11 mouse cellular contexts compared by ENCODE assay signal in genomic region chr3:101395341-101395740, GRCm38 (mm10). TPM values are rescaled to one million over a fixed set of nuclear protein-coding genes. Genes with fewer than 3 reads are reported as not detected.
DNase-seq lines count a peak whose midpoint lies in the region; ATAC-seq and TF ChIP-seq lines count a peak whose summit lies in the region.
"Had no signal": no experiment of that assay in that cellular context is flagged by ENCODE, and none has a peak within 500 bp of the region (broad histone marks: within the 10 kb centered on the region; RNA-seq: fewer than 3 reads in every experiment).

No protein-coding gene starts in this region.

- TF ChIP-seq EP300 in heart, postnatal 0 days (IDR thresholded peaks at IDR 0.05; ENCODE audit: low read depth): no peak

- intact Hi-C loops in heart, postnatal 14 days (cut with DNase I): no loop called here

- peaks cover 54% of the 10 kb centered on the region for H3K4me1 ChIP-seq in heart, postnatal 0 days (ENCODE audit: control insufficient read depth, insufficient read depth)
- H3K4me1 ChIP-seq in embryonic facial prominence, embryonic 12.5 days: peaks cover 94% of the 10 kb centered on the region
- peaks cover 96% of the 10 kb centered on the region for H3K4me1 ChIP-seq in limb, embryonic 14.5 days (ENCODE audit: control insufficient read depth, insufficient read depth, low read length)
- H3K4me1 ChIP-seq: megakaryocyte, embryonic 14.5 days had no signal

- no peaks in the 10 kb centered on the region for H3K36me3 ChIP-seq in heart, postnatal 0 days (replicated peaks; ENCODE audit: control insufficient read depth, insufficient read depth, low read length)
- H3K36me3 ChIP-seq in embryonic facial prominence, embryonic 12.5 days: no peaks in the 10 kb centered on the region
- no peaks in the 10 kb centered on the region for H3K36me3 ChIP-seq in limb, embryonic 14.5 days (ENCODE audit: control insufficient read depth, insufficient read depth, low read length)
- H3K36me3 ChIP-seq: forebrain, embryonic 15.5 days had no signal

- TF ChIP-seq CTCF in heart, postnatal 0 days (IDR thresholded peaks at IDR 0.05; ENCODE audit: low read depth): no peak

- H3K27me3 ChIP-seq in heart, postnatal 0 days (ENCODE audit: control insufficient read depth, insufficient read depth, low read length): no peaks in the 10 kb centered on the region
- no peaks in the 10 kb centered on the region for H3K27me3 ChIP-seq in embryonic facial prominence, embryonic 12.5 days
- H3K27me3 ChIP-seq in limb, embryonic 14.5 days (ENCODE audit: control insufficient read depth, insufficient read depth, low read length): no peaks in the 10 kb centered on the region
- H3K27me3 ChIP-seq: forebrain, embryonic 15.5 days had no signal

- peak; percentile 14; the same call in 1 of the 2 replicates for ATAC-seq in heart, postnatal 0 days (ENCODE audit: insufficient read depth, low read depth)
- peak; percentile 45; the same call in 1 of the 2 replicates for ATAC-seq in embryonic facial prominence, embryonic 12.5 days (ENCODE audit: insufficient number of reproducible peaks, insufficient read depth, low FRiP score, low TSS enrichment)
- ATAC-seq in limb, embryonic 14.5 days (ENCODE audit: low FRiP score, low read depth): peak; percentile 46; the same call in 1 of the 2 replicates
- ATAC-seq: forebrain, embryonic 15.5 days had no signal

- H3K9me3 ChIP-seq in heart, postnatal 0 days (replicated peaks; ENCODE audit: control insufficient read depth, low read length): no peaks in the 10 kb centered on the region
- H3K9me3 ChIP-seq in embryonic facial prominence, embryonic 12.5 days: no peaks in the 10 kb centered on the region
- no peaks in the 10 kb centered on the region for H3K9me3 ChIP-seq in limb, embryonic 14.5 days (ENCODE audit: control insufficient read depth, low read length)
- H3K9me3 ChIP-seq: forebrain, embryonic 15.5 days; megakaryocyte, embryonic 14.5 days had no signal

- peak overlapping the region; percentile 40; the same call in 1 of the 2 replicates for H3K27ac ChIP-seq in heart, postnatal 0 days (ENCODE audit: low read depth)
- peak overlapping the region; percentile 98 for H3K27ac ChIP-seq in embryonic facial prominence, embryonic 12.5 days
- H3K27ac ChIP-seq in limb, embryonic 14.5 days (replicated peaks; ENCODE audit: low read depth, low read length): peak overlapping the region; percentile 95
- H3K27ac ChIP-seq: forebrain, embryonic 15.5 days had no signal

- no peak for DNase-seq in heart, postnatal 0 days (ENCODE audit: low spot score)
- DNase-seq in heart, postnatal 14 days: no peak
- DNase-seq in NIH3T3 (ENCODE audit: low read depth): peak; percentile 45
- DNase-seq in limb, embryonic 14.5 days (ENCODE audit: low spot score): peak; percentile 57
- no peak for DNase-seq in cerebellum, adult 11-12 months
- DNase-seq in thymus, adult 18-20 months: no peak
- DNase-seq in cerebellum, postnatal 36 days: no peak
- DNase-seq: kidney, adult 18-20 months had no signal

- H3K4me3 ChIP-seq in heart, postnatal 0 days (ENCODE audit: low read depth, low read length): no peak overlapping the region
- no peak overlapping the region for H3K4me3 ChIP-seq in embryonic facial prominence, embryonic 12.5 days
- no peak overlapping the region for H3K4me3 ChIP-seq in limb, embryonic 14.5 days (replicated peaks; ENCODE audit: low read length)
- H3K4me3 ChIP-seq: forebrain, embryonic 15.5 days; megakaryocyte, embryonic 14.5 days had no signal

- TF ChIP-seq POLR2A in limb, embryonic 14.5 days (IDR thresholded peaks at IDR 0.05; ENCODE audit: borderline replicate concordance, extremely low read depth, insufficient read depth, insufficient read length): no peak

- H3K9ac ChIP-seq in heart, postnatal 0 days (replicated peaks; ENCODE audit: low read depth, low read length): no peak overlapping the region
- H3K9ac ChIP-seq in embryonic facial prominence, embryonic 12.5 days: no peak overlapping the region
- no peak overlapping the region for H3K9ac ChIP-seq in limb, embryonic 14.5 days (ENCODE audit: low read depth, low read length, severe bottlenecking)
- H3K9ac ChIP-seq: forebrain, embryonic 15.5 days had no signal

- 0 out of 2 replicates have a peak overlapping the region, but pooled peaks have one; percentile 6 for H3K4me2 ChIP-seq in heart, postnatal 0 days (ENCODE audit: low read depth, low read length)
- H3K4me2 ChIP-seq in embryonic facial prominence, embryonic 12.5 days (replicated peaks): peak overlapping the region; percentile 18; the same call in 1 of the 2 replicates
- H3K4me2 ChIP-seq in limb, embryonic 14.5 days (replicated peaks; ENCODE audit: low read depth, low read length, severe bottlenecking): peak overlapping the region; percentile 34
- H3K4me2 ChIP-seq: forebrain, embryonic 15.5 days had no signal

- WGBS in heart, postnatal 0 days: 22% methylated on average over 5 of the region's 5 CpGs
- 4% methylated on average over 5 of the region's 5 CpGs for WGBS in embryonic facial prominence, embryonic 12.5 days
- WGBS in limb, embryonic 14.5 days: 10% methylated on average over 5 of the region's 5 CpGs

RNA-seq across cellular contexts. Expression of gene Igsf3, which starts 18.5 kb away (rescaled TPM):
- 23.9 and 27.1 TPM in 2 replicates for total RNA-seq in heart, postnatal 0 days (2014; rRNA removed; ENCODE audit: low replicate concordance)
- polyA plus RNA-seq in heart, postnatal 0 days (2015; fragmentation: Nextera tagmentation; extraction: Ambion mirVana): 16.6 and 18.0 TPM in 2 replicates
- total RNA-seq in heart, postnatal 14 days (2021): 10 to 100 TPM; 14.9 to 16.8 TPM
- 92.3 and 93.3 TPM in 2 replicates for polyA plus RNA-seq in embryonic facial prominence, embryonic 12.5 days (2016; fragmentation: Nextera tagmentation; extraction: Ambion mirVana)
- 20.4 and 27.4 TPM in 2 replicates for polyA plus RNA-seq in limb, embryonic 14.5 days (2012; rRNA removed)
- 38.4 and 43.2 TPM in 2 replicates for polyA plus RNA-seq in limb, embryonic 14.5 days (2014; fragmentation: Nextera tagmentation; extraction: Ambion mirVana)

Comparison
In these comparisons a context has a peak if more than half of its experiments do, and no peak if none do; other contexts are left out.
1. DNase-seq: peak in NIH3T3 (single experiment) and limb, embryonic 14.5 days (single experiment); none in heart, postnatal 0 days (single experiment), heart, postnatal 14 days (0 of 2), cerebellum, adult 11-12 months (single experiment), thymus, adult 18-20 months (0 of 2) and cerebellum, postnatal 36 days (0 of 2).
2. H3K27ac ChIP-seq: peak in every context shown above with its lines; median percentile 98 in embryonic facial prominence, embryonic 12.5 days; 95 in limb, embryonic 14.5 days; 40 in heart, postnatal 0 days.
3. Peak in every context shown above with its lines, with median percentiles within 50 percentile points of each other: ATAC-seq and H3K4me2 ChIP-seq.